Mouse (Mus musculus): ENCODE measurements around the gene Slc25a48.

DNA sequence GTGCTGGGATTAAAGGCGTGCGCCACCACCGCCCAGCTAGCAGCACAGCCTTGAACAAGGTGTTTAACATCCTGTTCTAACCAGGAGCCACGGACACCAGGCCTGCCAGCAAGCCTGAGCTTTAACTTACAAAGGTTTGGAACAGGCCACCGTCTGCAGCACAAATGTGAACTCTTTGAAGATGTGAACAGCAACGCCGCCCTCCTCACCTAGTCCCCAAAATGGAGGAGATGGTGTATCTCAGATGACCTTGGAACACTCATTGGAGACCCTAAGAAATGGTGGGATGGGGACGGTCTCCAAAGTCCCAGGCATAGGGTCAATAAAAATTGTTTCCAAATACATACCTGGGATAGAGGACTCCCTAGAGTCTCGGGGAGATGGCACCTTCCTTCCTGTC, 34.5 kb downstream of the Slc25a48 start:
- TF ChIP-seq CTCF (IDR thresholded peaks at IDR 0.05; ENCODE audit: borderline replicate concordance, extremely low read depth, insufficient read depth, insufficient read length) (no peak), POLR2A (IDR thresholded peaks at IDR 0.05; ENCODE audit: borderline replicate concordance, extremely low read depth, insufficient read depth, insufficient read length, poor library complexity, severe bottlenecking) (no peak)
